Mouse (Mus musculus) forebrain, embryonic 12.5 days (tissue): Measurements from ENCODE around the gene Rps6ka5. TPM values are rescaled to one million over a fixed set of nuclear protein-coding genes. Genes with fewer than 3 reads are reported as not detected.
A peak's percentile ranks its signal among the peaks of the same experiment; 100 is the strongest.

ENCODE experiments used
- ATAC-seq: fragments of 200-750 bp; cut with Nextera tagmentation; 2 replicates; pipeline ENCODE4 v1.8.0; 2017; ENCODE audit warnings: moderate TSS enrichment; ENCODE audit not compliant: low FRiP score
- H3K27ac ChIP-seq: fragments of 300-500 bp; sonication (generic); 2 replicates; pipeline ENCODE4 v1.5.1; 2016; ENCODE audit warnings: mild to moderate bottlenecking
- H3K27me3 ChIP-seq: fragments of 300-500 bp; sonication (generic); 2 replicates; pipeline ENCODE4 v1.6.1; 2016; ENCODE audit warnings: mild to moderate bottlenecking
- H3K36me3 ChIP-seq: fragments of 300-500 bp; sonication (generic); replicated peaks from 2 replicates; pipeline ENCODE4 v1.6.1; 2016; ENCODE audit warnings: mild to moderate bottlenecking
- H3K4me1 ChIP-seq: fragments of 300-500 bp; sonication (generic); 2 replicates; pipeline ENCODE4 v1.6.1; 2016
- H3K4me2 ChIP-seq: fragments of 300-500 bp; sonication (generic); 2 replicates; pipeline ENCODE4 v1.6.1; 2016; ENCODE audit warnings: mild to moderate bottlenecking, moderate library complexity
- H3K4me3 ChIP-seq: fragments of 300-500 bp; sonication (generic); replicated peaks from 2 replicates; pipeline ENCODE4 v1.5.1; 2016; ENCODE audit warnings: mild to moderate bottlenecking
- H3K9ac ChIP-seq: fragments of 300-500 bp; sonication (generic); 2 replicates; pipeline ENCODE4 v1.6.1; 2016; ENCODE audit warnings: mild to moderate bottlenecking
- H3K9me3 ChIP-seq: fragments of 300-500 bp; sonication (generic); 2 replicates; pipeline ENCODE4 v1.6.1; 2016
- WGBS: fragments of 180-500 bp; shearing (Covaris S2); methylation state at CpG from one replicate; pipeline ENCODE4 v1.1.7; 2016; 5-methylcytosine and 5-hydroxymethylcytosine counted together
- polyA plus RNA-seq: library from polyadenylated mRNA; unstranded; fragments of >200 nt; fragmentation: Nextera tagmentation; extraction: Ambion mirVana; gene quantifications from 2 replicates; pipeline ENCODE4 v1.2.1, GENCODE M21; 2016

Rps6ka5 gene
- polyA plus RNA-seq, 1 experiment from 2014 or later: 6.5 TPM

- Histone ChIP-seq H3K9me3 (no peaks in the 10 kb centered on the region), H3K4me1 (no peaks in the 10 kb centered on the region), H3K27ac (no peak overlapping the region), H3K36me3 (no peaks in the 10 kb centered on the region), H3K4me3 (no peak overlapping the region), H3K27me3 (no peaks in the 10 kb centered on the region), H3K4me2 (no peak overlapping the region), H3K9ac (no peak overlapping the region)
- no peak for ATAC-seq
- 83% methylated on average over 5 of the region's 5 CpGs for WGBS
These were observed 117.0 kb downstream of the Rps6ka5 start for GRCm38 (mm10) chr12:100609766-100610165.

GRCm38 (mm10) chr12:100609064-100609463 lies 117.7 kb downstream of the Rps6ka5 start:
- H3K9me3 ChIP-seq: no peaks in the 10 kb centered on the region
- no peaks in the 10 kb centered on the region for H3K4me1 ChIP-seq
- H3K4me2 ChIP-seq: no peak overlapping the region
- no peak overlapping the region for H3K27ac ChIP-seq
- ATAC-seq: no peak
- H3K4me3 ChIP-seq: no peak overlapping the region
- H3K27me3 ChIP-seq: no peaks in the 10 kb centered on the region
- no peak overlapping the region for H3K9ac ChIP-seq
- H3K36me3 ChIP-seq: no peaks in the 10 kb centered on the region
- 86% methylated on average over 5 of the region's 5 CpGs for WGBS

- Histone ChIP-seq H3K4me2 (no peak overlapping the region), H3K27ac (no peak overlapping the region), H3K36me3 (no peaks in the 10 kb centered on the region), H3K9me3 (no peaks in the 10 kb centered on the region), H3K4me3 (no peak overlapping the region), H3K4me1 (no peaks in the 10 kb centered on the region), H3K9ac (no peak overlapping the region), H3K27me3 (no peaks in the 10 kb centered on the region)
- ATAC-seq: no peak
- whole genome bisulfite sequencing: 92% methylated on average over 1 of the region's 1 CpGs
These were observed 120.0 kb downstream of the Rps6ka5 start for GRCm38 (mm10) chr12:100606733-100607132.

GRCm38 (mm10) chr12:100605596-100605995 lies 121.2 kb downstream of the Rps6ka5 start:
- 78% methylated on average over 3 of the region's 3 CpGs for WGBS
- no peak overlapping the region for H3K27ac ChIP-seq
- no peak overlapping the region for H3K4me3 ChIP-seq
- ATAC-seq: no peak
- no peak overlapping the region for H3K4me2 ChIP-seq
- no peak overlapping the region for H3K9ac ChIP-seq
- H3K9me3 ChIP-seq: no peaks in the 10 kb centered on the region
- no peaks in the 10 kb centered on the region for H3K36me3 ChIP-seq
- no peaks in the 10 kb centered on the region for H3K4me1 ChIP-seq
- H3K27me3 ChIP-seq: no peaks in the 10 kb centered on the region

GRCm38 (mm10) chr12:100604540-100604939 lies 122.2 kb downstream of the Rps6ka5 start:
- H3K9me3 ChIP-seq: no peaks in the 10 kb centered on the region
- no peaks in the 10 kb centered on the region for H3K36me3 ChIP-seq
- H3K4me1 ChIP-seq: no peaks in the 10 kb centered on the region
- 0 out of 2 replicates have a peak, but pooled peaks have one; percentile 65 for ATAC-seq
- H3K27ac ChIP-seq: no peak overlapping the region
- H3K27me3 ChIP-seq: no peaks in the 10 kb centered on the region
- H3K4me2 ChIP-seq: no peak overlapping the region
- no peak overlapping the region for H3K4me3 ChIP-seq
- H3K9ac ChIP-seq: no peak overlapping the region
- 0% methylated on average over 1 of the region's 1 CpGs for WGBS

GRCm38 (mm10) chr12:100594700-100595099 lies 132.1 kb downstream of the Rps6ka5 start:
- no peaks in the 10 kb centered on the region for H3K4me1 ChIP-seq
- no peak for ATAC-seq
- H3K4me3 ChIP-seq: no peak overlapping the region
- H3K36me3 ChIP-seq: no peaks in the 10 kb centered on the region
- WGBS: 90% methylated on average over 3 of the region's 3 CpGs
- no peak overlapping the region for H3K27ac ChIP-seq
- H3K9ac ChIP-seq: no peak overlapping the region
- H3K9me3 ChIP-seq: no peaks in the 10 kb centered on the region
- H3K4me2 ChIP-seq: no peak overlapping the region
- no peaks in the 10 kb centered on the region for H3K27me3 ChIP-seq

- Histone ChIP-seq H3K9me3 (no peaks in the 10 kb centered on the region), H3K27ac (no peak overlapping the region), H3K9ac (no peak overlapping the region), H3K36me3 (no peaks in the 10 kb centered on the region), H3K4me1 (no peaks in the 10 kb centered on the region), H3K27me3 (no peaks in the 10 kb centered on the region), H3K4me2 (no peak overlapping the region), H3K4me3 (no peak overlapping the region)
- WGBS: 91% methylated on average over 2 of the region's 2 CpGs
- no peak for ATAC-seq
These were observed 140.2 kb downstream of the Rps6ka5 start for GRCm38 (mm10) chr12:100586601-100587000.

GRCm38 (mm10) chr12:100579221-100579620 lies 147.6 kb downstream of the Rps6ka5 start:
- ATAC-seq: no peak
- no peak overlapping the region for H3K9ac ChIP-seq
- H3K4me3 ChIP-seq: no peak overlapping the region
- H3K4me2 ChIP-seq: no peak overlapping the region
- no peaks in the 10 kb centered on the region for H3K9me3 ChIP-seq
- H3K4me1 ChIP-seq: no peaks in the 10 kb centered on the region
- H3K27me3 ChIP-seq: no peaks in the 10 kb centered on the region
- H3K27ac ChIP-seq: no peak overlapping the region
- WGBS: 81% methylated on average over 2 of the region's 2 CpGs
- no peaks in the 10 kb centered on the region for H3K36me3 ChIP-seq

- Histone ChIP-seq H3K27me3 (no peaks in the 10 kb centered on the region), H3K4me3 (no peak overlapping the region), H3K9ac (no peak overlapping the region), H3K9me3 (no peaks in the 10 kb centered on the region), H3K4me2 (no peak overlapping the region), H3K36me3 (no peaks in the 10 kb centered on the region), H3K4me1 (no peaks in the 10 kb centered on the region), H3K27ac (no peak overlapping the region)
- ATAC-seq: 0 out of 2 replicates have a peak, but pooled peaks have one; percentile 27
- WGBS: 61% methylated on average over 2 of the region's 2 CpGs
These were observed 148.5 kb downstream of the Rps6ka5 start for GRCm38 (mm10) chr12:100578291-100578690.

GRCm38 (mm10) chr12:100575739-100576138 lies 151.0 kb downstream of the Rps6ka5 start:
- no peaks in the 10 kb centered on the region for H3K9me3 ChIP-seq
- no peak overlapping the region for H3K27ac ChIP-seq
- no peak overlapping the region for H3K4me2 ChIP-seq
- no peaks in the 10 kb centered on the region for H3K4me1 ChIP-seq
- no peak overlapping the region for H3K4me3 ChIP-seq
- no peak overlapping the region for H3K9ac ChIP-seq
- ATAC-seq: no peak
- H3K36me3 ChIP-seq: no peaks in the 10 kb centered on the region
- WGBS: 89% methylated on average over 3 of the region's 3 CpGs
- no peaks in the 10 kb centered on the region for H3K27me3 ChIP-seq

- Histone ChIP-seq H3K4me1 (no peaks in the 10 kb centered on the region), H3K27me3 (no peaks in the 10 kb centered on the region), H3K9me3 (no peaks in the 10 kb centered on the region), H3K9ac (no peak overlapping the region), H3K4me3 (no peak overlapping the region), H3K4me2 (no peak overlapping the region), H3K27ac (no peak overlapping the region), H3K36me3 (no peaks in the 10 kb centered on the region)
- WGBS: 84% methylated on average over 12 of the region's 12 CpGs
- no peak for ATAC-seq
These were observed 156.2 kb downstream of the Rps6ka5 start for GRCm38 (mm10) chr12:100570522-100571072.

GRCm38 (mm10) chr12:100568831-100569230 lies 158.0 kb downstream of the Rps6ka5 start:
- Histone ChIP-seq H3K36me3 (no peaks in the 10 kb centered on the region), H3K4me1 (no peaks in the 10 kb centered on the region), H3K27me3 (no peaks in the 10 kb centered on the region), H3K9me3 (no peaks in the 10 kb centered on the region), H3K27ac (no peak overlapping the region), H3K4me2 (no peak overlapping the region), H3K9ac (no peak overlapping the region), H3K4me3 (no peak overlapping the region)
- no peak for ATAC-seq
- WGBS: 86% methylated on average over 7 of the region's 7 CpGs

GRCm38 (mm10) chr12:100568105-100568504 lies 158.7 kb downstream of the Rps6ka5 start:
- Histone ChIP-seq H3K27ac (no peak overlapping the region), H3K27me3 (no peaks in the 10 kb centered on the region), H3K9me3 (no peaks in the 10 kb centered on the region), H3K4me1 (no peaks in the 10 kb centered on the region), H3K4me3 (no peak overlapping the region), H3K36me3 (no peaks in the 10 kb centered on the region), H3K9ac (no peak overlapping the region), H3K4me2 (no peak overlapping the region)
- WGBS: 83% methylated on average over 6 of the region's 6 CpGs
- no peak for ATAC-seq
